ENCODE assay signal across 15 mouse cellular contexts in genomic region chrX:104978432-104978831, GRCm38 (mm10).
"Had no signal": no experiment of that assay in that cellular context is flagged by ENCODE, and none has a peak within 500 bp of the region (broad histone marks: within the 10 kb centered on the region; RNA-seq: fewer than 3 reads in every experiment).

No protein-coding gene starts in this region.

- DNase-seq: retina, postnatal 1 day; right cerebral cortex, adult 18-20 months; right cerebral cortex, postnatal 14 days; right cerebral cortex, postnatal 25 days; right cerebral cortex, postnatal 4 days; spleen, adult 18-20 months; thymus, adult 18-20 months; thymus, adult 2 months; thymus, postnatal 14 days; thymus, postnatal 25 days; thymus, postnatal 36 days; thymus, postnatal 4 days had no signal

- H3K27me3 ChIP-seq: stomach, embryonic 15.5 days had no signal

- H3K9ac ChIP-seq: neural tube, embryonic 15.5 days; stomach, embryonic 15.5 days had no signal

- H3K27ac ChIP-seq: neural tube, embryonic 15.5 days; stomach, embryonic 15.5 days; stomach, postnatal 0 days had no signal

- H3K4me2 ChIP-seq: neural tube, embryonic 15.5 days; stomach, embryonic 15.5 days had no signal

- H3K9me3 ChIP-seq: neural tube, embryonic 15.5 days; stomach, embryonic 15.5 days had no signal

- H3K36me3 ChIP-seq: neural tube, embryonic 15.5 days; stomach, embryonic 15.5 days had no signal

- H3K4me1 ChIP-seq: neural tube, embryonic 15.5 days; stomach, embryonic 15.5 days had no signal

- H3K4me3 ChIP-seq: neural tube, embryonic 15.5 days; stomach, embryonic 15.5 days had no signal
